20 mouse cellular contexts compared by ENCODE assay signal in genomic region chr1:151900706-151901360, GRCm38 (mm10).
A peak's percentile ranks its signal among the peaks of the same experiment; 100 is the strongest.
DNase-seq lines count a peak whose midpoint lies in the region; ATAC-seq and TF ChIP-seq lines count a peak whose summit lies in the region.
"Had no signal": no experiment of that assay in that cellular context is flagged by ENCODE, and none has a peak within 500 bp of the region (broad histone marks: within the 10 kb centered on the region; RNA-seq: fewer than 3 reads in every experiment).

No protein-coding gene starts in this region.

- WGBS in hindbrain, embryonic 12.5 days = 69% methylated on average over 12 of the region's 12 CpGs
- 73% methylated on average over 12 of the region's 12 CpGs for WGBS in hindbrain, embryonic 11.5 days
- 18% methylated on average over 12 of the region's 12 CpGs for WGBS in forebrain, embryonic 13.5 days
- 37% methylated on average over 12 of the region's 12 CpGs for WGBS in hindbrain, postnatal 0 days

- no peak overlapping the region for H3K4me3 ChIP-seq in hindbrain, embryonic 12.5 days
- no peak overlapping the region for H3K4me3 ChIP-seq in hindbrain, embryonic 11.5 days (ENCODE audit: low read depth, low read length)
- H3K4me3 ChIP-seq in ES-E14 (ENCODE audit: insufficient read depth in 1 of 2, low read depth in 1 of 2, low read length in 2 of 2, poor library complexity in 1 of 2, severe bottlenecking in 1 of 2) = no peak overlapping the region
- no peak overlapping the region for H3K4me3 ChIP-seq in forebrain, embryonic 13.5 days
- H3K4me3 ChIP-seq in hindbrain, postnatal 0 days (ENCODE audit: low read length) = no peak overlapping the region
- H3K4me3 ChIP-seq: embryonic facial prominence, embryonic 15.5 days; heart, embryonic 10.5 days; limb, embryonic 10.5 days; midbrain, embryonic 10.5 days had no signal

- TF ChIP-seq CTCF in hindbrain, postnatal 0 days (IDR thresholded peaks at IDR 0.05; ENCODE audit: low read depth) = no peak

- no peak overlapping the region for H3K9ac ChIP-seq in hindbrain, embryonic 12.5 days
- no peak overlapping the region for H3K9ac ChIP-seq in hindbrain, embryonic 11.5 days (ENCODE audit: low read depth, low read length)
- H3K9ac ChIP-seq in ES-E14 (ENCODE audit: insufficient read depth, low read depth, low read length, poor library complexity, severe bottlenecking) = peak overlapping the region; percentile 22; the same call in 1 of the 2 replicates
- no peak overlapping the region for H3K9ac ChIP-seq in forebrain, embryonic 13.5 days
- H3K9ac ChIP-seq in hindbrain, postnatal 0 days (replicated peaks; ENCODE audit: low read length) = no peak overlapping the region
- H3K9ac ChIP-seq: embryonic facial prominence, embryonic 15.5 days had no signal

- H3K27ac ChIP-seq in hindbrain, embryonic 12.5 days = peak overlapping the region; percentile 35; the same call in 1 of the 2 replicates
- no peak overlapping the region for H3K27ac ChIP-seq in hindbrain, embryonic 11.5 days (ENCODE audit: low read depth, low read length)
- H3K27ac ChIP-seq in ES-E14 (ENCODE audit: insufficient read depth, low read depth, low read length, poor library complexity, severe bottlenecking) = no peak overlapping the region
- peak overlapping the region; percentile 12; the same call in 1 of the 2 replicates for H3K27ac ChIP-seq in forebrain, embryonic 13.5 days
- no peak overlapping the region for H3K27ac ChIP-seq in hindbrain, postnatal 0 days
- H3K27ac ChIP-seq: embryonic facial prominence, embryonic 15.5 days; heart, embryonic 10.5 days; stomach, postnatal 0 days had no signal

- no peak overlapping the region for H3K4me2 ChIP-seq in hindbrain, embryonic 12.5 days (replicated peaks)
- no peak overlapping the region for H3K4me2 ChIP-seq in hindbrain, embryonic 11.5 days (replicated peaks; ENCODE audit: low read depth, low read length)
- peak overlapping the region; percentile 28 for H3K4me2 ChIP-seq in forebrain, embryonic 13.5 days
- no peak overlapping the region; the same call in 1 of the 2 replicates for H3K4me2 ChIP-seq in hindbrain, postnatal 0 days (ENCODE audit: low read depth, low read length)
- H3K4me2 ChIP-seq: embryonic facial prominence, embryonic 15.5 days; liver, embryonic 11.5 days had no signal

- H3K36me3 ChIP-seq in hindbrain, embryonic 12.5 days = no peaks in the 10 kb centered on the region
- no peaks in the 10 kb centered on the region for H3K36me3 ChIP-seq in hindbrain, embryonic 11.5 days (ENCODE audit: control insufficient read depth, insufficient read depth, low read length)
- H3K36me3 ChIP-seq in ES-E14 (ENCODE audit: control insufficient read depth, insufficient read depth, low read length, poor library complexity, severe bottlenecking) = no peaks in the 10 kb centered on the region
- H3K36me3 ChIP-seq in forebrain, embryonic 13.5 days (ENCODE audit: poor library complexity, severe bottlenecking) = no peaks in the 10 kb centered on the region
- no peaks in the 10 kb centered on the region for H3K36me3 ChIP-seq in hindbrain, postnatal 0 days (ENCODE audit: insufficient read depth, low read length)
- H3K36me3 ChIP-seq: embryonic facial prominence, embryonic 15.5 days; heart, embryonic 10.5 days; limb, embryonic 10.5 days; midbrain, embryonic 10.5 days had no signal

- no peaks in the 10 kb centered on the region for H3K27me3 ChIP-seq in hindbrain, embryonic 12.5 days
- H3K27me3 ChIP-seq in hindbrain, embryonic 11.5 days (ENCODE audit: control insufficient read depth, insufficient read depth, low read length) = no peaks in the 10 kb centered on the region
- H3K27me3 ChIP-seq in forebrain, embryonic 13.5 days = peaks cover 6% of the 10 kb centered on the region; the same call in 1 of the 2 replicates
- H3K27me3 ChIP-seq in hindbrain, postnatal 0 days (ENCODE audit: insufficient read depth, low read length) = no peaks in the 10 kb centered on the region
- H3K27me3 ChIP-seq: embryonic facial prominence, embryonic 15.5 days had no signal

- peak; percentile 61; the same call in 1 of the 2 replicates for ATAC-seq in hindbrain, embryonic 12.5 days (ENCODE audit: low FRiP score)
- ATAC-seq in hindbrain, embryonic 11.5 days (ENCODE audit: low FRiP score) = no peak
- ATAC-seq in forebrain, embryonic 13.5 days = peak; percentile 76
- ATAC-seq in hindbrain, postnatal 0 days = peak; percentile 40; the same call in 1 of the 2 replicates
- ATAC-seq in CD4-positive, CD25-positive, alpha-beta regulatory T cell, adult 4 months = no peak

- in situ Hi-C loops in ES-E14 (cut with MboI; ENCODE audit: low sequenced_read_pairs in 2 of 2, unreplicated experiment in 2 of 2) = no loop called here

- peaks cover 22% of the 10 kb centered on the region for H3K4me1 ChIP-seq in hindbrain, embryonic 12.5 days
- H3K4me1 ChIP-seq in hindbrain, embryonic 11.5 days (replicated peaks; ENCODE audit: control insufficient read depth, insufficient read depth, low read length) = no peaks in the 10 kb centered on the region
- no peaks in the 10 kb centered on the region for H3K4me1 ChIP-seq in ES-E14 (ENCODE audit: control insufficient read depth in 2 of 2, insufficient read depth in 2 of 2, low read length in 2 of 2, poor library complexity in 1 of 2)
- H3K4me1 ChIP-seq in forebrain, embryonic 13.5 days = peaks cover 21% of the 10 kb centered on the region
- H3K4me1 ChIP-seq in hindbrain, postnatal 0 days (ENCODE audit: insufficient read depth, low read length) = 0 out of 2 replicates have a peak, but pooled peaks cover 5% of the 10 kb centered on the region

- H3K9me3 ChIP-seq in hindbrain, embryonic 12.5 days (replicated peaks) = no peaks in the 10 kb centered on the region
- H3K9me3 ChIP-seq in hindbrain, embryonic 11.5 days (ENCODE audit: control insufficient read depth, low read length) = no peaks in the 10 kb centered on the region
- no peaks in the 10 kb centered on the region for H3K9me3 ChIP-seq in ES-E14 (ENCODE audit: control insufficient read depth, insufficient read depth, low read depth, low read length)
- no peaks in the 10 kb centered on the region for H3K9me3 ChIP-seq in forebrain, embryonic 13.5 days (replicated peaks)
- no peaks in the 10 kb centered on the region for H3K9me3 ChIP-seq in hindbrain, postnatal 0 days (ENCODE audit: low read length)
- H3K9me3 ChIP-seq: embryonic facial prominence, embryonic 15.5 days; heart, embryonic 10.5 days; limb, embryonic 10.5 days; midbrain, embryonic 10.5 days had no signal

- no peak for DNase-seq in hindbrain, embryonic 11.5 days (ENCODE audit: low spot score)
- DNase-seq in ES-E14 (ENCODE audit: low read depth, low spot score) = no peak
- DNase-seq in hindbrain, postnatal 0 days (ENCODE audit: low spot score) = no peak
- DNase-seq in gastrocnemius, postnatal 4 days (ENCODE audit: low spot score in 2 of 2) = no peak
- DNase-seq: adrenal gland, postnatal 36 days; cerebellum, adult 9-11 months; gastrocnemius, postnatal 14 days; heart, postnatal 10 days; lung, adult 2 months; lung, postnatal 36 days; thymus, postnatal 25 days had no signal

TF ChIP-seq in ES-E14, 5 proteins besides CTCF, POLR2A, EP300 and RAD21:
- TF ChIP-seq ZNF384 (IDR thresholded peaks at IDR 0.05; ENCODE audit: low read depth, low read length) = no peak
- TF ChIP-seq MAFK (IDR thresholded peaks at IDR 0.05; ENCODE audit: insufficient read depth, low read depth, low read length) = no peak
- no peak for TF ChIP-seq HCFC1 (IDR thresholded peaks at IDR 0.05; ENCODE audit: borderline replicate concordance, insufficient read depth, low read length)
- TF ChIP-seq CHD2 (IDR thresholded peaks at IDR 0.05; ENCODE audit: low read depth, low read length) = no peak
- TF ChIP-seq ZC3H11A (IDR thresholded peaks at IDR 0.05; ENCODE audit: borderline replicate concordance, low read depth, low read length) = no peak

Comparison
In these comparisons a context has a peak if more than half of its experiments do, and no peak if none do; other contexts are left out.
1. ATAC-seq: peak in hindbrain, embryonic 12.5 days (single experiment), forebrain, embryonic 13.5 days (single experiment) and hindbrain, postnatal 0 days (single experiment); none in hindbrain, embryonic 11.5 days (single experiment) and CD4-positive, CD25-positive, alpha-beta regulatory T cell, adult 4 months (single experiment).
2. H3K27ac ChIP-seq: peak in hindbrain, embryonic 12.5 days (single experiment) and forebrain, embryonic 13.5 days (single experiment); none in hindbrain, embryonic 11.5 days (single experiment), ES-E14 (single experiment) and hindbrain, postnatal 0 days (single experiment).